ENCODE assay signal across 11 mouse cellular contexts in genomic region chr15:99682880-99683279, GRCm38 (mm10). TPM values are rescaled to one million over a fixed set of nuclear protein-coding genes. Genes with fewer than 3 reads are reported as not detected.
DNase-seq lines count a peak whose midpoint lies in the region; ATAC-seq and TF ChIP-seq lines count a peak whose summit lies in the region.
"Had no signal": no experiment of that assay in that cellular context is flagged by ENCODE, and none has a peak within 500 bp of the region (broad histone marks: within the 10 kb centered on the region; RNA-seq: fewer than 3 reads in every experiment).

No protein-coding gene starts in this region.

- H3K27me3 ChIP-seq in ES-Bruce4 (ENCODE audit: control insufficient read depth, insufficient read depth, low read length, poor library complexity, severe bottlenecking), result no peaks in the 10 kb centered on the region

- no peaks in the 10 kb centered on the region for H3K36me3 ChIP-seq in ES-Bruce4 (ENCODE audit: control insufficient read depth, insufficient read depth, low read length, poor library complexity, severe bottlenecking)
- H3K36me3 ChIP-seq: intestine, embryonic 15.5 days had no signal

- no peak overlapping the region for H3K4me3 ChIP-seq in layer of hippocampus, adult 2 months
- H3K4me3 ChIP-seq in ES-Bruce4 (ENCODE audit: low read depth, low read length), result no peak overlapping the region
- H3K4me3 ChIP-seq: erythroblast, embryonic 14.5 days; intestine, embryonic 15.5 days had no signal

- H3K9me3 ChIP-seq in ES-Bruce4 (replicated peaks; ENCODE audit: control insufficient read depth, insufficient read depth, low read length, poor library complexity, severe bottlenecking), result no peaks in the 10 kb centered on the region
- H3K9me3 ChIP-seq: intestine, embryonic 15.5 days had no signal

- peak; percentile 67 for TF ChIP-seq CTCF in layer of hippocampus, adult 2 months (conservative IDR thresholded peaks at IDR 0.05)
- TF ChIP-seq CTCF in ES-Bruce4 (IDR thresholded peaks at IDR 0.05; ENCODE audit: low read depth, low read length), result peak; percentile 55

- TF ChIP-seq EP300 in ES-Bruce4 (IDR thresholded peaks at IDR 0.05; ENCODE audit: insufficient read depth, low read depth, low read length), result no peak

- intact Hi-C loops in heart, postnatal 25 days (cut with DNase I), result no loop called here

- no peak for TF ChIP-seq POLR2A in ES-Bruce4 (IDR thresholded peaks at IDR 0.05; ENCODE audit: insufficient read depth, low read length)

- H3K9ac ChIP-seq in ES-Bruce4 (ENCODE audit: low read depth, poor library complexity, severe bottlenecking), result no peak overlapping the region
- H3K9ac ChIP-seq: intestine, embryonic 15.5 days had no signal

- no peak for DNase-seq in layer of hippocampus, adult 2 months (ENCODE audit: low spot score in 2 of 2)
- no peak for DNase-seq in layer of hippocampus, adult 9-11 months
- peak; percentile 57 for DNase-seq in 416B (ENCODE audit: low read depth)
- DNase-seq in c-Kit-positive CD71-positive TER-119-positive erythroid progenitor cells, embryonic 14.5 days (ENCODE audit: low spot score), result peak; percentile 39
- no peak for DNase-seq in heart, postnatal 25 days (ENCODE audit: low spot score)
- DNase-seq in urinary bladder, postnatal 10 days (ENCODE audit: low spot score), result no peak

- no peak for ATAC-seq in cerebellum, adult (ENCODE audit: insufficient number of reproducible peaks, low FRiP score, low TSS enrichment)
- ATAC-seq: intestine, embryonic 15.5 days had no signal

- peaks cover 3% of the 10 kb centered on the region for H3K4me1 ChIP-seq in ES-Bruce4 (ENCODE audit: control insufficient read depth, insufficient read depth, low read length)

- H3K27ac ChIP-seq in layer of hippocampus, adult 2 months, result no peak overlapping the region
- no peak overlapping the region for H3K27ac ChIP-seq in ES-Bruce4 (ENCODE audit: insufficient read depth, low read length)
- H3K27ac ChIP-seq: intestine, embryonic 15.5 days had no signal

RNA-seq across cellular contexts. Expression of gene Asic1, which starts 12.7 kb away (rescaled TPM):
- 10 to 100 TPM; 33.9 to 37.3 TPM for total RNA-seq in layer of hippocampus, adult 2 months (2021)
- polyA plus RNA-seq in ES-Bruce4 (2011; ENCODE audit: insufficient read depth, insufficient read length, low read depth, missing spikeins), result 3.9 and 4.1 TPM in 2 replicates
- total RNA-seq in heart, postnatal 25 days (2021), result under 1 TPM; 0.48 to 0.55 TPM
- polyA plus RNA-seq: erythroblast, embryonic 14.5 days had no signal

RNA-seq across cellular contexts. Expression of gene Smarcd1, which starts 19.0 kb away (rescaled TPM):
- total RNA-seq in layer of hippocampus, adult 2 months (2021), result 100 to 1,000 TPM; 118 to 123 TPM
- polyA plus RNA-seq in ES-Bruce4 (2011; ENCODE audit: insufficient read depth, insufficient read length, low read depth, missing spikeins), result 92.3 and 100 TPM in 2 replicates
- 10 to 100 TPM; 23.5 to 25.3 TPM for total RNA-seq in heart, postnatal 25 days (2021)

RNA-seq across cellular contexts. Expression of gene Gm17349, which starts 22.4 kb away (rescaled TPM):
- total RNA-seq in layer of hippocampus, adult 2 months (2021), result 1 to 10 TPM; 3.9 to 7.1 TPM
- polyA plus RNA-seq in ES-Bruce4 (2011; ENCODE audit: insufficient read depth, insufficient read length, low read depth, missing spikeins), result not detected in 2 replicates
- 1 to 10 TPM; 2.8 to 4.2 TPM for total RNA-seq in heart, postnatal 25 days (2021)
- polyA plus RNA-seq: intestine, embryonic 15.5 days; liver, embryonic 16.5 days had no signal

RNA-seq across cellular contexts. Expression of gene Racgap1, which starts 31.4 kb away (rescaled TPM):
- 1 to 10 TPM; 5.0 to 5.2 TPM for total RNA-seq in layer of hippocampus, adult 2 months (2021)
- polyA plus RNA-seq in ES-Bruce4 (2011; ENCODE audit: insufficient read depth, insufficient read length, low read depth, missing spikeins), result 122 and 134 TPM in 2 replicates
- 1 to 10 TPM; 2.8 to 3.0 TPM for total RNA-seq in heart, postnatal 25 days (2021)

RNA-seq across cellular contexts. Expression of gene Gpd1, which starts 34.4 kb away (rescaled TPM):
- total RNA-seq in layer of hippocampus, adult 2 months (2021), result 100 to 1,000 TPM; 142 to 148 TPM
- polyA plus RNA-seq in ES-Bruce4 (2011; ENCODE audit: insufficient read depth, insufficient read length, low read depth, missing spikeins), result 0.28 and 1.9 TPM in 2 replicates
- total RNA-seq in heart, postnatal 25 days (2021), result 10 to 100 TPM; 54.1 to 67.6 TPM

Comparison
In these comparisons a context has a peak if more than half of its experiments do, and no peak if none do; other contexts are left out.
1. DNase-seq: peak in 416B (single experiment) and c-Kit-positive CD71-positive TER-119-positive erythroid progenitor cells, embryonic 14.5 days (single experiment); none in layer of hippocampus, adult 2 months (0 of 2), layer of hippocampus, adult 9-11 months (single experiment), heart, postnatal 25 days (single experiment) and urinary bladder, postnatal 10 days (single experiment).
2. RNA of gene Asic1, which starts 12.7 kb away (total RNA-seq): 33.9 to 37.3 TPM in layer of hippocampus, adult 2 months; 0.48 to 0.55 TPM in heart, postnatal 25 days; every median in the first group is over 10 times any median in the second.
3. RNA of gene Smarcd1, which starts 19.0 kb away (total RNA-seq): 118 to 123 TPM in layer of hippocampus, adult 2 months; 23.5 to 25.3 TPM in heart, postnatal 25 days; every median in the first group is over 4 times any median in the second.